Mouse (Mus musculus): ENCODE results near the gene Enpep. TPM values are rescaled to one million over a fixed set of nuclear protein-coding genes. Genes with fewer than 3 reads are reported as not detected.

The Enpep gene
- polyA plus RNA-seq (2015; fragmentation: Nextera tagmentation; extraction: Ambion mirVana): 0.61 and 0.95 TPM in 2 replicates

GRCm38 (mm10) chr3:129332586-129332985 is at the start of gene Enpep:
Enpep (minus strand) TSS chr3:129332720.

Other genes starting within 250 kb of the Enpep start
- gene Pitx2, start 132.8 kb downstream of the Enpep start, polyA plus RNA-seq (2015; fragmentation: Nextera tagmentation; extraction: Ambion mirVana): 0.16 and 0.51 TPM in 2 replicates
- gene Elovl6, start 199.6 kb upstream of the Enpep start, polyA plus RNA-seq (2015; fragmentation: Nextera tagmentation; extraction: Ambion mirVana): 3.6 and 4.3 TPM in 2 replicates